Mouse (Mus musculus) liver, adult 2 months (tissue): ENCODE data around the gene Nsun2. TPM values are rescaled to one million over a fixed set of nuclear protein-coding genes. Genes with fewer than 3 reads are reported as not detected.

Experiments
- DNase-seq: peaks from one replicate; pipeline ENCODE4 v3.0.0-alpha.2; 2011; ENCODE audit warnings: low read depth, low spot score; ENCODE audit errors: extremely low read depth
- H3K27ac ChIP-seq: fragments of 200-500 bp; replicated peaks from 2 replicates; pipeline ENCODE4 v1.5.1; 2012; ENCODE audit warnings: low read depth, mild to moderate bottlenecking, control low read depth, inconsistent platforms, low read length; ENCODE audit not compliant: insufficient read depth
- H3K27me3 ChIP-seq: fragments of 200-500 bp; 2 replicates; pipeline ENCODE4 v1.6.1; 2012; ENCODE audit warnings: mild to moderate bottlenecking, moderate library complexity, low read length, inconsistent platforms; ENCODE audit not compliant: control insufficient read depth, insufficient read depth
- H3K36me3 ChIP-seq: fragments of 200-500 bp; 2 replicates; pipeline ENCODE4 v1.6.1; 2012; ENCODE audit warnings: low read length, inconsistent platforms; ENCODE audit not compliant: control insufficient read depth, insufficient read depth
- H3K4me1 ChIP-seq: fragments of 200-500 bp; 2 replicates; pipeline ENCODE4 v1.6.1; 2011; ENCODE audit warnings: low read length; ENCODE audit not compliant: control insufficient read depth, insufficient read depth
- H3K4me3 ChIP-seq: fragments of 200-500 bp; 2 replicates; pipeline ENCODE4 v1.5.1; 2011; ENCODE audit warnings: low read depth, mild to moderate bottlenecking, control low read depth, low read length, moderate library complexity; ENCODE audit not compliant: insufficient read depth
- H3K79me2 ChIP-seq: fragments of 200-500 bp; 2 replicates; pipeline ENCODE4 v1.6.1; 2012; ENCODE audit warnings: inconsistent platforms, mild to moderate bottlenecking, low read length, moderate library complexity; ENCODE audit not compliant: control insufficient read depth, insufficient read depth
- H3K9ac ChIP-seq: fragments of 200-500 bp; 2 replicates; pipeline ENCODE4 v1.6.1; 2012; ENCODE audit warnings: low read depth, mild to moderate bottlenecking, control low read depth, inconsistent platforms, low read length
- CTCF ChIP-seq: fragments of 200-500 bp; IDR thresholded peaks from 2 replicates; pipeline ENCODE4 v1.5.1; 2011; ENCODE audit warnings: low read depth, low read length, control low read depth
- POLR2A ChIP-seq: fragments of 200-500 bp; IDR thresholded peaks from 2 replicates; pipeline ENCODE4 v1.6.1; 2011; ENCODE audit warnings: low read length, control low read depth; ENCODE audit not compliant: insufficient read depth; ENCODE audit errors: extremely low read depth
- WGBS: fragments of 180-500 bp; shearing (Covaris S2); methylation state at CpG from one replicate; pipeline ENCODE4 v1.1.7; 2018; 5-methylcytosine and 5-hydroxymethylcytosine counted together
- polyA plus RNA-seq: library from polyadenylated mRNA; depleted of rRNA; stranded (reverse); fragments of >200 nt; gene quantifications from 2 replicates; pipeline ENCODE4 v1.2.3, GENCODE M21; 2012
- total RNA-seq: library from RNA; depleted of rRNA; stranded (reverse); fragments of >200 nt; gene quantifications from 2 replicates; pipeline ENCODE4 v1.2.3, GENCODE M21; 2014

Gene Nsun2
- total and polyA plus RNA-seq, 2 experiments, result 48.3 to 74.1 TPM

- WGBS, result 71% methylated on average over 3 of the region's 3 CpGs
- TF ChIP-seq POLR2A (no peak), CTCF (no peak)
- peaks cover 55% of the 10 kb centered on the region for H3K79me2 ChIP-seq
- no peak overlapping the region for H3K4me3 ChIP-seq
- H3K4me1 ChIP-seq, result peaks cover 48% of the 10 kb centered on the region
- peak overlapping the region; percentile 97 for H3K27ac ChIP-seq
- H3K27me3 ChIP-seq, result no peaks in the 10 kb centered on the region
- DNase-seq, result no peak
- H3K36me3 ChIP-seq, result no peaks in the 10 kb centered on the region
- H3K9ac ChIP-seq, result peak overlapping the region; percentile 76
Observed at GRCm38 (mm10) chr13:69530156-69530555, 3.4 kb upstream of the Nsun2 start.

- peaks cover 46% of the 10 kb centered on the region for H3K4me1 ChIP-seq
- no peaks in the 10 kb centered on the region for H3K27me3 ChIP-seq
- 0 out of 2 replicates have a peak, but pooled peaks have one; percentile 0 for TF ChIP-seq CTCF
- 0 out of 2 replicates have a peak, but pooled peaks have one; percentile 8 for TF ChIP-seq POLR2A
- peak overlapping the region; percentile 97 for H3K27ac ChIP-seq
- DNase-seq, result peak; percentile 76
- 27% methylated on average over 6 of the region's 6 CpGs for WGBS
- peak overlapping the region; percentile 76 for H3K9ac ChIP-seq
- peak overlapping the region; percentile 31 for H3K4me3 ChIP-seq
- H3K79me2 ChIP-seq, result peaks cover 54% of the 10 kb centered on the region
- no peaks in the 10 kb centered on the region for H3K36me3 ChIP-seq
Observed at GRCm38 (mm10) chr13:69530951-69531350, 2.6 kb upstream of the Nsun2 start.

- Histone ChIP-seq H3K79me2 (peaks cover 54% of the 10 kb centered on the region), H3K4me3 (peak overlapping the region; percentile 51; the same call in 1 of the 2 replicates), H3K9ac (peak overlapping the region; percentile 76), H3K27me3 (no peaks in the 10 kb centered on the region), H3K4me1 (peaks cover 43% of the 10 kb centered on the region), H3K27ac (peak overlapping the region; percentile 97), H3K36me3 (no peaks in the 10 kb centered on the region)
- TF ChIP-seq POLR2A (no peak), CTCF (no peak)
- WGBS, result 20% methylated on average over 6 of the region's 6 CpGs
- DNase-seq, result peak; percentile 55
Observed at GRCm38 (mm10) chr13:69531431-69531830, 2.1 kb upstream of the Nsun2 start.

- peak overlapping the region; percentile 97 for H3K27ac ChIP-seq
- peak; percentile 58 for DNase-seq
Observed at GRCm38 (mm10) chr13:69532101-69532892, 1.2 kb upstream of the Nsun2 start.

GRCm38 (mm10) chr13:69532893-69533404, 597 bp upstream of the Nsun2 start:
- H3K27ac ChIP-seq, result peak overlapping the region; percentile 97
- WGBS, result 2% methylated on average over 9 of the region's 9 CpGs
- peak overlapping the region; percentile 98 for H3K9ac ChIP-seq
- no peak for TF ChIP-seq POLR2A
- H3K36me3 ChIP-seq, result no peaks in the 10 kb centered on the region
- no peaks in the 10 kb centered on the region for H3K27me3 ChIP-seq
- DNase-seq, result peak; percentile 37
- peaks cover 50% of the 10 kb centered on the region for H3K79me2 ChIP-seq
- peak overlapping the region; percentile 96 for H3K4me3 ChIP-seq
- peaks cover 39% of the 10 kb centered on the region for H3K4me1 ChIP-seq

More at GRCm38 (mm10) chr13:69532101-69532892, 1.2 kb upstream of the Nsun2 start:
- Histone ChIP-seq H3K4me3 (peak overlapping the region; percentile 51), H3K79me2 (peaks cover 52% of the 10 kb centered on the region), H3K36me3 (no peaks in the 10 kb centered on the region), H3K9ac (peak overlapping the region; percentile 59), H3K4me1 (peaks cover 40% of the 10 kb centered on the region), H3K27me3 (no peaks in the 10 kb centered on the region)
- no peak for TF ChIP-seq CTCF
- no peak for TF ChIP-seq POLR2A
- 5% methylated on average over 14 of the region's 14 CpGs for WGBS

- Histone ChIP-seq H3K36me3 (no peaks in the 10 kb centered on the region), H3K4me3 (peak within 1 kb of the TSS; percentile 96), H3K9ac (peak within 1 kb of the TSS; percentile 98), H3K4me1 (peaks cover 28% of the 10 kb centered on the region), H3K79me2 (peaks cover 39% of the 10 kb centered on the region), H3K27me3 (no peaks in the 10 kb centered on the region), H3K27ac (peak within 1 kb of the TSS; percentile 91)
- no peak for TF ChIP-seq CTCF
- no peak for TF ChIP-seq POLR2A
- 10% methylated on average over 44 of the region's 57 CpGs for WGBS
- DNase-seq, result no peak
Observed at GRCm38 (mm10) chr13:69534334-69534653, 748 bp downstream of the Nsun2 start, which contains the start of gene Tent4a. Gene Tent4a, minus strand, starts transcription at chr13:69534617.
